Mouse (Mus musculus): ENCODE results near the gene Mif.

DNA sequence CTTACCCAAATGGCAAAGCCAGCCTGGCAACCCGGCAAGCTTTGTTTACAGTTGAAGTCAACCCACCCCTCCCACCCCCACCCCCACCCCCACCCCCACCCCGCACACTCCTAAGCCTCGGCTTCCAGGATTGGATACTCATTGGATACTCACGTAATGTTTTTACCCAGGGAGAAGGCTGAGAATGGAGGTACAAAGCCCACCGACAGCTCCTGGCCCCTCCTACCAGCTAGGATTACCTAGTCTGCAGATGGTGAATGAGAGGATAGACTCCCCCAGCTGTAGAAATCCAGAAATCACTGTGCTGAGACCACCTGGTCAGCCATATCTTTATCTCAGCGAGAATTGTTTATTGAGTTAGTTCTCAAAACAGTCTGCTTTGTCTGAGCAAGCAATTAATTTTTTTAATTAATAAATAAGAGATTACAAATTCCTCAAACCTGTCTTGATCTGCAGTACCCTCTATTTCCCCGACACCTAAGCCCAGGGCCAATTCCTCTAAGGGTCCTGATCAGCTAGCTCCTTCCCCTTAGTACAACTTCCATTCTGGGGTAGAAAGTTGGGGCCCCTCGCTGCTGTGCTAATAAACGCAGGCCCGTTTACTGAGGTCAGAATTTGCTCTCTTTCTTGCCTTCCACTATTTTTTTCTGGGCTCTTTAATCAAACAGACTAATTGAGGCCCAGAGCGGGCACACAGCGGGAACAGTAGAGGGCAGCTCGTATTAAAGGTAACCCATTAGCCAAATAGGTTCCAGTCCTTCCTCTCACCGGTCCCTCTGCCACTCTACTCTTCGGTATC, 22.6 kb upstream of the Mif start:
- no peak for TF ChIP-seq CTCF (IDR thresholded peaks at IDR 0.05)
- no peak for TF ChIP-seq POLR2A (IDR thresholded peaks at IDR 0.05; ENCODE audit: insufficient read depth, low read depth, low read length)

Measured in heart, adult 2 months (tissue).